Comparison of ENCODE assay signal across 8 mouse cellular contexts in the genomic region with DNA sequence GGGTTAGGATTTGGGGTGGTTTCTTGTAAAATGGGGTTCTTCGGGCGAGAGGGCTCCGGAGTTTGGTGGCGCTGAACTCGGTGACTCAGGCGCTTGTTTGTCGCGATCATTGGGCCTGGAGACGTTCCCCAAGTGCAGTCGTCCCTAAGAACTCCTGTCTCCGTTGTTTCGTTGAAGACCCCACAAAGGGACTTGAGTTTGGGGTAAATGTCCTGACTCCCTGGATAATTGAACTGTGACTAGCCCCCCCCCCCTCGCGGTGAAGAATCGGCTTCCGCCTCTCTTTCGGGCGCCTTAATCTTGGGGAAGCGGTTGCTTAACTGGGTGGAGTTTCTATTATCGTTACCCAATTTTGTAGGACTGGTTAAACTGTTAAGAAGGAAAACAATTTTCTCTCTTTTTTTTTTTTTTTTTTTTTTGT. TPM values are rescaled to one million over a fixed set of nuclear protein-coding genes. Genes with fewer than 3 reads are reported as not detected.
DNase-seq lines count a peak whose midpoint lies in the region; ATAC-seq and TF ChIP-seq lines count a peak whose summit lies in the region.

No protein-coding gene starts in this region.

- peak overlapping the region; percentile 96 for H3K27ac ChIP-seq in kidney, embryonic 15.5 days
- H3K27ac ChIP-seq in forebrain, embryonic 11.5 days (ENCODE audit: low read depth, low read length) = peak overlapping the region; percentile 79
- H3K27ac ChIP-seq in limb, embryonic 12.5 days = peak overlapping the region; percentile 87
- peak overlapping the region; percentile 84 for H3K27ac ChIP-seq in midbrain, embryonic 14.5 days (replicated peaks; ENCODE audit: low read depth, low read length)

- H3K9ac ChIP-seq in kidney, embryonic 15.5 days = peak overlapping the region; percentile 98
- H3K9ac ChIP-seq in forebrain, embryonic 11.5 days (ENCODE audit: low read length) = peak overlapping the region; percentile 99
- H3K9ac ChIP-seq in limb, embryonic 12.5 days (replicated peaks) = peak overlapping the region; percentile 97
- peak overlapping the region; percentile 89 for H3K9ac ChIP-seq in midbrain, embryonic 14.5 days (replicated peaks; ENCODE audit: low read length)

- POLR2A ChIA-PET in Patski (lab: Charles Lee) = interaction anchor here (0.6 to 1.4 kb wide), 4 partner anchors 10 to 50 kb away, joined by 3 to 5 read pairs (median 4); no protein-coding TSS in a partner anchor

- WGBS in kidney, embryonic 15.5 days = under 1% methylated on average over 20 of the region's 20 CpGs
- WGBS in forebrain, embryonic 11.5 days = under 1% methylated on average over 20 of the region's 20 CpGs
- WGBS in limb, embryonic 12.5 days = 0% methylated on average over 20 of the region's 20 CpGs
- under 1% methylated on average over 20 of the region's 20 CpGs for WGBS in midbrain, embryonic 14.5 days

- no peak for TF ChIP-seq CTCF in Patski (IDR thresholded peaks at IDR 0.05)

- in situ Hi-C loops in Patski (cut with MboI; ENCODE audit: low pct_unique_long_range_greater_than_20kb) = no loop called here

- H3K4me3 ChIP-seq in kidney, embryonic 15.5 days (replicated peaks) = peak overlapping the region; percentile 93
- H3K4me3 ChIP-seq in forebrain, embryonic 11.5 days (ENCODE audit: low read depth, low read length) = peak overlapping the region; percentile 97
- peak overlapping the region; percentile 86 for H3K4me3 ChIP-seq in limb, embryonic 12.5 days (replicated peaks)
- peak overlapping the region; percentile 88 for H3K4me3 ChIP-seq in midbrain, embryonic 14.5 days (replicated peaks; ENCODE audit: low read depth, low read length)

- H3K9me3 ChIP-seq in kidney, embryonic 15.5 days (replicated peaks) = no peaks in the 10 kb centered on the region
- H3K9me3 ChIP-seq in forebrain, embryonic 11.5 days (ENCODE audit: control insufficient read depth, low read length) = no peaks in the 10 kb centered on the region
- H3K9me3 ChIP-seq in limb, embryonic 12.5 days = no peaks in the 10 kb centered on the region
- no peaks in the 10 kb centered on the region for H3K9me3 ChIP-seq in midbrain, embryonic 14.5 days (ENCODE audit: control insufficient read depth, low read length)

- H3K4me2 ChIP-seq in kidney, embryonic 15.5 days = peak overlapping the region; percentile 68
- H3K4me2 ChIP-seq in forebrain, embryonic 11.5 days (ENCODE audit: low read depth, low read length, severe bottlenecking) = peak overlapping the region; percentile 15; the same call in 1 of the 2 replicates
- H3K4me2 ChIP-seq in limb, embryonic 12.5 days = no peak overlapping the region
- H3K4me2 ChIP-seq in midbrain, embryonic 14.5 days (ENCODE audit: low read length) = peak overlapping the region; percentile 68

- no peak for DNase-seq in kidney, adult 18-20 months
- DNase-seq in Patski (ENCODE audit: low read depth, low spot score) = no peak
- no peak for DNase-seq in forebrain, embryonic 11.5 days (ENCODE audit: low spot score)
- peak; percentile 59 for DNase-seq in midbrain, embryonic 14.5 days
- DNase-seq in cerebellum, postnatal 4 days (ENCODE audit: low spot score in 2 of 2) = no peak
- DNase-seq in layer of hippocampus, postnatal 14 days (ENCODE audit: low spot score in 2 of 2) = no peak

- H3K36me3 ChIP-seq in kidney, embryonic 15.5 days = peaks cover 31% of the 10 kb centered on the region
- no peaks in the 10 kb centered on the region; the same call in 1 of the 2 replicates for H3K36me3 ChIP-seq in forebrain, embryonic 11.5 days (ENCODE audit: control insufficient read depth, insufficient read depth, low read length)
- peaks cover 36% of the 10 kb centered on the region for H3K36me3 ChIP-seq in limb, embryonic 12.5 days
- H3K36me3 ChIP-seq in midbrain, embryonic 14.5 days (ENCODE audit: control insufficient read depth, insufficient read depth, low read length) = peaks cover 18% of the 10 kb centered on the region

- CTCF ChIA-PET in Patski (lab: Charles Lee) = interaction anchor here (1.3 kb wide), 1 partner anchor 14 kb away, joined by 4 read pairs; no protein-coding TSS in a partner anchor

- no peaks in the 10 kb centered on the region for H3K27me3 ChIP-seq in kidney, embryonic 15.5 days
- H3K27me3 ChIP-seq in Patski = no peaks in the 10 kb centered on the region
- no peaks in the 10 kb centered on the region for H3K27me3 ChIP-seq in forebrain, embryonic 11.5 days (ENCODE audit: control insufficient read depth, insufficient read depth, low read length)
- no peaks in the 10 kb centered on the region for H3K27me3 ChIP-seq in limb, embryonic 12.5 days
- H3K27me3 ChIP-seq in midbrain, embryonic 14.5 days (ENCODE audit: control insufficient read depth, insufficient read depth, low read length) = no peaks in the 10 kb centered on the region

- ATAC-seq in kidney, embryonic 15.5 days (replicated peaks; ENCODE audit: low FRiP score) = peak; percentile 13; the same call in 1 of the 2 replicates
- ATAC-seq in Patski = peak; percentile 14
- ATAC-seq in forebrain, embryonic 11.5 days (replicated peaks; ENCODE audit: low FRiP score) = peak; percentile 51; the same call in 1 of the 2 replicates
- ATAC-seq in limb, embryonic 12.5 days (ENCODE audit: insufficient number of reproducible peaks, insufficient read depth, low FRiP score, low TSS enrichment, low read depth) = no peak
- ATAC-seq in midbrain, embryonic 14.5 days (ENCODE audit: low FRiP score, low TSS enrichment) = 0 out of 2 replicates have a peak, but pooled peaks have one; percentile 20

- H3K4me1 ChIP-seq in kidney, embryonic 15.5 days = peaks cover 28% of the 10 kb centered on the region
- peaks cover 10% of the 10 kb centered on the region; the same call in 1 of the 2 replicates for H3K4me1 ChIP-seq in forebrain, embryonic 11.5 days (replicated peaks; ENCODE audit: control insufficient read depth, insufficient read depth, low read length)
- peaks cover 24% of the 10 kb centered on the region for H3K4me1 ChIP-seq in limb, embryonic 12.5 days (replicated peaks)
- peaks cover 36% of the 10 kb centered on the region for H3K4me1 ChIP-seq in midbrain, embryonic 14.5 days (ENCODE audit: control insufficient read depth, insufficient read depth, low read length)

RNA-seq across cellular contexts. Expression of a gene that starts 0.6 kb away (rescaled TPM):
- 243 and 252 TPM in 2 replicates for polyA plus RNA-seq in kidney, embryonic 15.5 days (2015; fragmentation: Nextera tagmentation; extraction: Ambion mirVana)
- polyA plus RNA-seq in Patski (2021) = 160 TPM
- polyA plus RNA-seq in forebrain, embryonic 11.5 days (2014; fragmentation: Nextera tagmentation; extraction: Ambion mirVana) = 335 and 363 TPM in 2 replicates
- 287 and 289 TPM in 2 replicates for polyA plus RNA-seq in limb, embryonic 12.5 days (2016; fragmentation: Nextera tagmentation; extraction: Ambion mirVana)
- polyA plus RNA-seq in midbrain, embryonic 14.5 days (2014; fragmentation: Nextera tagmentation; extraction: Ambion mirVana) = 222 and 237 TPM in 2 replicates
- total RNA-seq in layer of hippocampus, postnatal 14 days (2021) = 100 to 1,000 TPM; 162 to 167 TPM

RNA-seq across cellular contexts. Expression of a gene that starts 5.8 kb away (rescaled TPM):
- 20.7 and 21.2 TPM in 2 replicates for polyA plus RNA-seq in kidney, embryonic 15.5 days (2015; fragmentation: Nextera tagmentation; extraction: Ambion mirVana)
- 26.3 TPM for polyA plus RNA-seq in Patski (2021)
- 26.9 and 27.1 TPM in 2 replicates for polyA plus RNA-seq in forebrain, embryonic 11.5 days (2014; fragmentation: Nextera tagmentation; extraction: Ambion mirVana)
- polyA plus RNA-seq in limb, embryonic 12.5 days (2016; fragmentation: Nextera tagmentation; extraction: Ambion mirVana) = 26.0 and 29.9 TPM in 2 replicates
- polyA plus RNA-seq in midbrain, embryonic 14.5 days (2014; fragmentation: Nextera tagmentation; extraction: Ambion mirVana) = 26.3 and 40.1 TPM in 2 replicates
- 10 to 100 TPM; 44.4 to 49.1 TPM for total RNA-seq in layer of hippocampus, postnatal 14 days (2021)

RNA-seq across cellular contexts. Expression of a gene that starts 44.8 kb away (rescaled TPM):
- 306 and 318 TPM in 2 replicates for polyA plus RNA-seq in kidney, embryonic 15.5 days (2015; fragmentation: Nextera tagmentation; extraction: Ambion mirVana)
- 133 TPM for polyA plus RNA-seq in Patski (2021)
- polyA plus RNA-seq in forebrain, embryonic 11.5 days (2014; fragmentation: Nextera tagmentation; extraction: Ambion mirVana) = 333 and 347 TPM in 2 replicates
- polyA plus RNA-seq in limb, embryonic 12.5 days (2016; fragmentation: Nextera tagmentation; extraction: Ambion mirVana) = 313 and 325 TPM in 2 replicates
- polyA plus RNA-seq in midbrain, embryonic 14.5 days (2014; fragmentation: Nextera tagmentation; extraction: Ambion mirVana) = 266 and 299 TPM in 2 replicates
- total RNA-seq in layer of hippocampus, postnatal 14 days (2021) = 100 to 1,000 TPM; 102 to 109 TPM
